Mouse (Mus musculus) G1E (cell line): ENCODE results near the gene Lrp11.

ENCODE experiments used
- CTCF ChIP-seq: IDR thresholded peaks from 2 replicates; pipeline ENCODE4 v1.5.1; 2012; ENCODE audit warnings: low read depth, low read length, inconsistent platforms, mixed read lengths
- GATA1 ChIP-seq: IDR thresholded peaks from 2 replicates; pipeline ENCODE4 v1.6.1; 2012; ENCODE audit warnings: borderline replicate concordance, low read length, inconsistent platforms, mixed read lengths
- GATA2 ChIP-seq: IDR thresholded peaks from 2 replicates; pipeline ENCODE4 v1.6.1; 2012; ENCODE audit warnings: low read depth, low read length, inconsistent platforms, borderline replicate concordance
- POLR2AphosphoS5 ChIP-seq: IDR thresholded peaks from 2 replicates; pipeline ENCODE4 v1.6.1; 2012; ENCODE audit warnings: low read depth, low read length, inconsistent platforms; ENCODE audit not compliant: insufficient replicate concordance
- TAL1 ChIP-seq: conservative IDR thresholded peaks from 2 replicates; pipeline ENCODE4 v1.6.1; 2012; ENCODE audit warnings: low read depth, low read length, inconsistent platforms, mixed read lengths

- TF ChIP-seq CTCF (no peak), POLR2AphosphoS5 (no peak), GATA1 (no peak), TAL1 (no peak), GATA2 (no peak)
Measured at GRCm38 (mm10) chr10:7582157-7582890, 7.3 kb upstream of the Lrp11 start.
